Mouse (Mus musculus) lung, postnatal 36 days (tissue): ENCODE measurements at regions not wholly inside any gene's neighbourhood (a gene's known extent, or its start where the extent isn't known, plus 50 kb on each side); places are given as distances from the start of the nearest gene placed in this dataset.
A peak's percentile ranks its signal among the peaks of the same experiment; 100 is the strongest.
"Not testable (repeated sequence)": the region's sequence is repeated elsewhere in the genome, so short reads cannot be mapped to it uniquely, and the experiment has no call there.

Source experiments
- DNase-seq: peaks from one replicate; pipeline ENCODE4 v3.0.0; 2022; ENCODE audit warnings: mixed read lengths

DNA sequence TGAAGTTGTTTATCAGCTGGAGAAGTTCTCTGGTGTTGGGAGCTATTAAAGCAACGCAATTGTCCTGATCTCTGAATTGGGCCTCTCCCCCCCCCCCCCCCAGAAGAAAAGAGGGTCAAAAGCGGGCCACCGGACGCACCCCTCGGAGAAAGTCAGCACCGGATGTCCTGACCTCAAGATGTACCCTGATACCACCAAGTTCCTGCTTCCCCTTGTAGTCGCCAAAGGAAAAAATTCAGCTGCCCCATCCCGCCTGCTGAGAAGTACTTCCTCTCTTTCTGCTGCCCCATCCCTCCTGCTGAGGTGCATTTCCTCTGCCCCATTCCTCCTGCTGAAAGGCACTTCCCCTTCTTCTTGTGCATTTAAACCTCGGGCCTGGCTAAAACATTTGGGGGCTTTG lies 1191.1 kb upstream of the 1700008P02Rik start:
- DNase-seq, result not testable (repeated sequence)

GRCm38 (mm10) chr3:7805121-7805520 lies 1184.9 kb upstream of the 1700008P02Rik start:
- DNase-seq, result not testable (repeated sequence)

DNA sequence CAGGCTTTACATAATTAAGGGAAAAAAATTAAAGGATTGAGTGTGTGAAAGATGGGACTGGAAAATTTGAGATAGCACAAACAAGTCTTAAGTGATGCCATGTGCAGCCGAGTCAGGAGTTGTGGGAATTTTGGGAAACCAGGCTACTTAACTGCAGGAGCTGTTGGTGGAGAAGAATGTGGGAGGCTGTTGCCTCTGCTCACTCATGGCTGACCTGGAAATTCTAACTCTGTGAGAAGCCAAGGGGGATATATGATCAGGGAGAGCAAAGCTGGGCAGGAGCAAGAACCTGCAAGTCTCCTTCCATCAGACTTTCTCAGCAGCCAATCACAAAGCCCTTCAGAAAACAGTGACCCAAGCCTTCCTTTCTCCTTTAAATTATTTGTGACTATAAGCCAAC lies 1184.0 kb upstream of the 1700008P02Rik start:
- no peak for DNase-seq

DNA sequence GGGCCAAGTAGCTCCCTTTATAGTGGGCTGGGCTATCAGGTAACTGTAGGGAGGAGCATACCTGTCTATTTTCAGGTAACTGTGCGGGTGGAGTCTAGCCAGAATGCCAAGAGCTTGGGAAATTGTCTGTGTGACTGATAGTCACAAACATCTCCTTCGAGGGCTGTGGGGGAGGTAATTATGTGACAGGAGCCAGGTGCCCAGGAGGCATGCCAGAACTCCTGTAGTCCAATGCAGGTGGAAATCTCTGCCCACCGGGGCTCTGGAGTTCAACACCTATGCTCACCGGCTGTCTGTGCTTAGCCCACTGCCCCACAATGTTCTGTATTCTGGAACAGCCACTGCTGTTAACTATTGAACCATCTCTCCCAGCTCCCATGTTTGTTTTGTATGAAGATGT lies 1179.2 kb upstream of the 1700008P02Rik start:
- DNase-seq, result no peak

DNA sequence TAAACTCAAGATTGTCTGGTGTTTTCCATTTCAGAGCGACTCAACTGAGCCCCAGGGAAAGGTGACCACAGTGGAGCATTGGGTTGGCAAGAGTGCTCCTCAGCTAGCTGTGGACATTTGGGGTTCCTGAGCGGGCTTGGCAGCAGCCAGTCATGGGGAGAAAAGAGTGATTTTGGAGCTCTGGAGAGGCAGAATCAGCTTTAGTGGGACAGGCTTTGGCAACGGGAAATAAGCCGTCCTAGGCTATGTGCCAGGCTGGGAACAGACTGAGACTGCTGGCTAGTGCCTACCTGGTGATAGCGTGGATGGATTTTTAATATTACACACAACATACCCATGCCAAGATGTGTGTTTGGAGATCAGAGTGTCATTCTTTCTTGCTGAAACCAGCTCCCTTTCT lies 1167.4 kb upstream of the 1700008P02Rik start:
- DNase-seq, result no peak

DNA sequence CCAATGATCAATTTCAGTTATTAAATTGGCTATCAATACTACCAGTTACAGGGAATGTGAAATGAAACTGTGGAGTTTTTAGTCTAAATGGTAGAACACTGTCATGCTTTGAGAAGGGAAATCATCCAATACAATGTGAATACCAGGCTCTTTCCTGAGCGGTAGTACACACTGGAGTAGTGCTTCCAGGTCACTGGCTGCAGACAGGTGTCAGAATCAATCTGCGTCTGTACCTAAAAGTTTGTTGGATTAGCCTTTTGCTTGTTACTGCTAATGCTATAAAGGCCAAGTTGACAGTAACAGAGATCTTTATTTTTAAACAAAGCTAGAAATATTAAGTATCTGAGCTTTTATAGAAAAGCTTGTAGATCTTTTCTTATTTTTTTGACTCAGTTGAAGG lies 1164.9 kb upstream of the 1700008P02Rik start:
- DNase-seq, result no peak

DNA sequence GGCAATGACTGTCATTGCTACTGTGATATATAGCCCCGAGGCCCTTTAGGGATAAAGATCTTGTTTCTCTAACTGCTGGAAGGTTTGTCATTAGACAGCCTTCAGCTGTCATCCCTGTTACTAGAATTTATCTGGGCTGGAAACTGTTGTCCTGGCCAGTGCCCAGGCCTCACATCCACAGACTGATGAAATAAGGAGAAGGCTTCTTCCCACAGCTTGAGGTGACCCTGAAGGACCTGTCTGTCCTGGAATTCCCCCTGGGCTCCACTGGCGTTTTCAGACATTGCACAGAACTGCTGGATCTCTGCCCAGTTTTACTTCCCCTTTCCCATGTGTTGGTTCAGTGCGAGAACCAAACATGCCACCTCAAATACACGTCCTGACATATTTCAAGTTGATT lies 1135.2 kb upstream of the 1700008P02Rik start:
- peak; percentile 48 for DNase-seq

DNA sequence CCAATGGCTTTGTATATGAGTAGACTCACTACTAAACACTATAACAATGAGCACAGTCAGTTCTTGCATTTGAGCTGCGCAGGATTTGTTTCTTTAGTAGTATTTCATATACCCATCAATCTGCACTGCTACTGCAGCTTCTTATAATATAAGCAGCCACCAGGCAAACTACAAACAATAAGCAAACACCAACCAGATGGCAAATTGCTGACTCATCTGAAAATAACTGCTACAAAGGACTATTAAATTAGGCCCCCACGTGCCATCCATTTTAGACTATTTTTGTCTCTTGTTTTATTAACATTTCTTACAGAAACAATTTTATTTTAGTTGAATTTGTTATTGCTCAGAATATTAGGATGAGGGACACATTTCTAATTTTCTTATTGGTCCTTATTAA lies 1093.5 kb upstream of the 1700008P02Rik start:
- no peak for DNase-seq

- no peak for DNase-seq
Measured at GRCm38 (mm10) chr3:7713130-7713529, 1092.9 kb upstream of the 1700008P02Rik start.

DNA sequence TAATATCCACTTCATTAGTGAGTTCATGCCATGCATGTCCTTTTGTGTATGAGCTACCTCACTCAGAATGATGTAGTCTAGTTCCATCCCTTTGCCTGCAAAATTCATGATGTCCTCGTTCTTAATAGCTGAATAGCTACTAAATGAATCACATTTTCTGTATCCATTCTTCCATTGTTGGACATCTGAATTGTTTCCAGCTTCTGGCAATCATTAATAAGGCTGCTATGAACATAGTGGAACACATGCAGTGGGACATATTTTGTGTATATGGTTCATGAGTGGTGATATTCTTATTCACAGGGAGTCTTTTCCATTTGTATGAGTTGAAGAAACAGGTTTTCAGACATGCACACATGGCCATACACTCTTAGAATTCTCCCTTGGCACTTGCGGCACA lies 1092.2 kb upstream of the 1700008P02Rik start:
- DNase-seq, result no peak

DNA sequence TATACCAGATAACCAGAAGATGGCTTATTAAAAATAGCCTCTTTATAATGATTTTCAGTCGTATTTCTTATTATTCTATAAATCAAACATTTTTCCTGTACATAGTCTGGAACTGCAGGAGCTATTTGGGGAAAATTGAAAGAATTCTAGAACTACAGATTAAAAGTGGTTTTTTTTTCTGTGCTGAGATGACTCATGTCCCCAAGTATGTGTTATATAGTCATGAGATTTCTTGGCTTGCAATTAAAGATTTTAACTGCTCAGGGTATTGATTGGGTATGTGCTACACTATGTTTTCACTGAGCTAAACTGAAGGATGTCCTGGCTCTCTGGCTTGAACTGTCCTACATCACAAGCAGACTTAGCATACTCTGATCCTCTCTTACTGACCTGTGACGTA lies 1088.4 kb upstream of the 1700008P02Rik start:
- DNase-seq, result no peak

DNA sequence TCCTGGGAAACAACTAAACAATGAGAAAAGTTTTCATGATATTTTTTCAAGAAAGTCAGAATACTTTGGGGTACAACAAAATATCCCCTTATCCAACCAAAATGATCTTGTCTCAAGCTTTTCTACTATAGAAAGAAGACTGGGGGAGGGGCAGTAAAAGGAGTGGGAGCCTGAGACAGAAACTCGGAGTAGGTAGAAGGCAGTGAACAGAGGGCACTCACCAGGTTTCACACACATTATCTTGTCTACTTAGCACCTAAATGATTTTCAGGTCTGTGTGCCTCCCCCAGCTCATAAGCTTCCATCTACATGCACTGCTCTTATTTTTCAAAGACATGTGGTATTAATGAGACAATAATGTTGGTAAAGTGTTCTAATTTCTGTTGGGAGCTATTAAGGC lies 1063.3 kb upstream of the 1700008P02Rik start:
- no peak for DNase-seq

- not testable (repeated sequence) for DNase-seq
Measured at GRCm38 (mm10) chr3:7682816-7683215, 1062.6 kb upstream of the 1700008P02Rik start.

GRCm38 (mm10) chr3:7682311-7682710 lies 1062.1 kb upstream of the 1700008P02Rik start:
- no peak for DNase-seq

DNA sequence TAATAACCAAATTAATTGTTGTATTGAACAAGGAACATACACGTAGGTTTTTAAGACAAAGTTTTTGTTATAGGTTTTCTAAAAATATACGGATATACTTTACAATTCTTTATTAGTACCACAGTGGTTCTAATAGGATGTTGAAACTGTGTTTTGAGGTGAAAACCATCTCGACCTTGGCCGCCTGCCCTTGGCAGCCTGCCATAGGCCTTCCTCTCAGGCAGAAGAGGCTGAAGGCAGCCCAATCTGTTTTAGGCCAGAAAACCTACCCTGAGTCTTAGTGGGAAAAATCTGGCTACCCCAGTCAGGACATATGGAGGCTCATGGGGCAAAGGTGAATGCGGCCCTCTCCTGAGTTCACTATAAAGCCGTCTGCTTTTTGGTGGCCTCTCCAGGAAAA lies 1049.7 kb upstream of the 1700008P02Rik start:
- DNase-seq, result no peak

DNA sequence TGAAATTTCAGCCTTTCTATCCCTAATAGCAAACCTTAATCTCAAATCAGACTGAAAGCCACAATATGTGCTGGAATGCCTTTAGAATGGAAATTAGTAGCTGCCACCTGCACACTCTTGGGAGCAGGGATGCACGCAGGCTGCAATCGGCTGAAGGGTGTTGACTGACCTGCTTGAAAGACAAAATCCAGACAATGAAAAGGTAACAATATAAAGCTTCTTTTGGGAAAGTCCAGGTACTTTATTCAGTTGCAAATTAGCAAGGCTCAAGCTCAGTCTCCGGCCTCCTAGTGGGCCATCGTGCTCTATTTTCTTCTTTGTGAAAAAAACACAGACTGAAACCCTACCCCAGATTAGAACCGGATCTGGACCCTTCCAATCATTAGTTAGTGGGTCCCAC lies 1047.6 kb upstream of the 1700008P02Rik start:
- not testable (repeated sequence) for DNase-seq

- peak; percentile 69 for DNase-seq
Measured at GRCm38 (mm10) chr3:7666391-7667142, 1046.3 kb upstream of the 1700008P02Rik start.
